Mouse (Mus musculus) natural killer cell, adult 2 months (primary cell): ENCODE data around the gene Ap2a2.

Experiments used
- DNase-seq, 2 experiments: peaks; one replicate each; pipeline ENCODE4 v3.0.0; 2022; ENCODE audit warnings: low spot score in 2 of 2

Gene Ap2a2

DNA sequence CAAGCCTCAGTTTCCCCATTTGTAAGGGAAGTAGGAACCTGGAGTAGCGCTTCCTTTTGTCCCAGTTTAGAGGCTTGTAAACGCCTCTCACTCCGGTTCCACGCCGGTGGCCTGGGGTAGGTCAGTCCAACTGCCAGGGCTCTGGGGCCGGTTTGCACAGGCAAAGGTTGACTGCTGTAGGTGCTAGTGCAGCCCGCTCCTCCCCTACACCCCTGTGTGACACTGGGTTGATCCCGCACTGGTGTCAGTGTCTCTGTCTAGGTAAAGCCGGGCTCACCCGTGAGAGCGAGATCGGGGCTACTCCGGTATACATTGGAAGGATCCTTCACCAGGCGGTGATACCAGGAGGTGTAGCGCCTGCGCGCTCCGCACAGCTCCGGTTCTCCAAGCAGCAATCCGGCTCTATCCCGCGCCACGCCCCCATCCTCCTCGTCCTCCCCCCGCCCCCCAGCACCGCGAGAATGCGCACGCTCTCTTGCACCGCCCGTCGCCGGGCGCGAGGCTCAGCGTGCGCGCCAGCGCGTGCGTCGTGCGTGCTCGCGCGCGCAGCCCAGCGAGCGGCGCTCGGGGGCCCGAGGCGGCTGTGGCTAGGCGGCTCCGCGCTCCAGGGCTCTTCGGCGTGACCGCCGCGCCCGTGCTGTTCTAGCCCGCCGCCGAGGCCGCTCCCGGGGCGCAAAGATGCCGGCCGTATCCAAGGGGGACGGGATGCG is at the start of gene Ap2a2:
TSS of gene Ap2a2 (plus strand) at position 492 of the 710 bp plus-strand sequence.
- peak; percentile 77 to 83 for DNase-seq

DNA sequence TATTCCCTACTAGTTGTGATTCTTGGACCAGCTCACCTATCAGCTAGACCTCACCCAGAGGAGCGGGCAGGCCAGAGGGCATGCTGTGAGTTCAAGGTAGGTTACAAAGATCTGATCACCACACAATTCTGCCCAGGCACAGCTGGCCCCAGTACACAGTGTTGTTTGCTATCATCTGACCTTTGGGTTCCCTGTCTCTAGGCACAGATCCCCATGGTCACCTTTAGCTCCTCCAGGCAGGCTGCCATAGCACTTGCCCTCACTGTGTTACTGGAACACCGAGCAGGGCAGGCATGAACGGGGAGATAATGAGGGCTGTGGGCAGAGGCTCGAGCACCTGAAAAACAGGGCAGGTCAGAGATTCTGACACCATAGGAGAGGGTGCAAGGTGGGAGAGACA is 44.3 kb upstream of the Ap2a2 start:
- DNase-seq, result no peak

DNA sequence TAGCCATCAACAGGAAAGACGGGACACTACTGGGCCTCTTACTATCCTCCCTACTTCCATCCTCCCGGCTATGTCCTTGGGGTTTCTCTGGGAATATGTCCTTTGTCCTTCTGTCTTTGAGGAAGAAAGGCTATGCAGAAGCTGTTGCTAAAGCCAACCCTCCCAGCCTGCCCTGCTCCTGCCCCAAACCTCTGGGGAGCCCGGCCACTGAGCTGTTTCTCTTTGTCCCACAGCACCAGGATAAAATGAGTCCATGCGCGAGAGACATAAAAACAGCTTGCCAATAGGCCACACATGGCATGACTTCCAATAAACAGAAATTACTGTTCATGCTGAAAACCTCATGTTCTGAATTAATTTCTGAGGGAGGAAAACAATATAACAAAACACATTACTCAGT is 43.7 kb upstream of the Ap2a2 start:
- no peak for DNase-seq

DNA sequence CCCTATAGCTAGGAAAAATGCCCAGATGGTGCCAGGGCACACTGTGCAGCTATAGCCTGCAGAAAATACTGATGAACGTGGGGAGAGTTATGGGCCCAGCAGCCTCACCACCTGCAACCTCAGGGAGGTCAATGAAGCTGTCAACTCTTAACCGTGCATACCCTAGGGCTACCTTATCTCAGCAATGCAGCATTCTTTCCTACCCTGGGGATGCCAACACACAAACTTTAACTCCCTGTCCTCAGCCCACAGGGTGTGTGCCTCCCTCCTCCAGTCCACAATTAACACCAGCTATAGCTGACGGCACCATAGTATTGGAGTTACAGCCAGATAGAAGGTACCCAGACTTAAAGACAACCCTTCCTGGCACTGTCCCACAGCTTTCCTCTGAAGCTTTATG is 43.0 kb upstream of the Ap2a2 start:
- no peak for DNase-seq

DNA sequence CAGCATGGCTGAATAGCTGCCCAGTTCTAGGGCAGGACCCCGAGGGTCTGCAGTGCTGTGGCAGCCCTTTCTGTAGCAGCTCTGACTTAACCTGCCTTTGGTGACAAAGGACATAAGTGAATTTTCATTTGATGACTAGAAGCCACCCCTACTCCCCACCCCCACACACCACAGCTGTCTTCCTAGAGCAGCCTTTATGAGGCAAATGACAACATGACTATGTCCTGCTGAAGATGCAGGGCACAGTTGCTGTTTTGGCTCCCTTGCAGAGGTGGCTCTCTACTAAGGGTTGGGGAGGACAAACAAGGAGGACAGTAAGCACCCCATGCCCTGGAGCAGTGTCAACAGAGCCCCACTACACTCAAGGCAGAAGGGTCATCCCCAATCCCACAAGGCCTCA is 42.2 kb upstream of the Ap2a2 start:
- DNase-seq, result no peak

DNA sequence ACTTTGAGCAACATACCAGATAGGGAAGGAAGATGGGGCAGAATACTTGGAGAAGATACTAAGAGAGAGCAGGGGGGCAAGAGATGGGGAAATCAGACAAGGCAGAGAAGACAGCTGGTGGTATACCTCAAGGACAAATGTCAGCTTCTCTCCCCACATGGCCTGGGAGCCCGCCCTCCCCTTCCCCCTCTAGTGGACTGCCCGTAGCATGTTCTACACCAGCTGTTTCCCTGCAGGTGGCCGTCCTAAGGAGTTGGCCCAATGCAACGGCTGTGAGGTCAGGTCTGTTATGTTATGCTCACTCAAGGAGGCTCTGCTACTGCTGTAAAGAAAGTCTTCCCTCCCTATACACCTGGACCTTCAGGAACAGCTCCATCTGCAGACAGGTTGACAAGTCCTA is 39.0 kb upstream of the Ap2a2 start:
- DNase-seq, result no peak

DNA sequence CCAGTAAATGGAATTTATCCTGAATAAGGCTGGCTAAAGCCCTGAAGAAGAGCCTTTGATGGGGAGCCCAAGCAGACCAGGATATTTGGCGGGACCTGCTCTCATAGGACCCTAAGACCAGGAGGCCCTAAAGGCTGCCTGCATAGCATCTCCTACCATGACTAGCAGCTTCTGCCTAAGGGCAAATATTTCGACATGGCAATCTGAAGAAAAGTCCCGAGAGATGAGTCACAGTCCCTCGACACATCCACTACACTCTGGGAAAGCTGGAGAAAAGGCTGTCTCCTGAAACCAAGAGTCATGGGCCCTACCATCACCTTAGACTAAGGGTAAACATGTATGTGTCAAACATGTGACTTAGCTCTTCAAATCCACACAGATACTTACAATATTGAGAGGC is 37.7 kb upstream of the Ap2a2 start:
- DNase-seq, result no peak

DNA sequence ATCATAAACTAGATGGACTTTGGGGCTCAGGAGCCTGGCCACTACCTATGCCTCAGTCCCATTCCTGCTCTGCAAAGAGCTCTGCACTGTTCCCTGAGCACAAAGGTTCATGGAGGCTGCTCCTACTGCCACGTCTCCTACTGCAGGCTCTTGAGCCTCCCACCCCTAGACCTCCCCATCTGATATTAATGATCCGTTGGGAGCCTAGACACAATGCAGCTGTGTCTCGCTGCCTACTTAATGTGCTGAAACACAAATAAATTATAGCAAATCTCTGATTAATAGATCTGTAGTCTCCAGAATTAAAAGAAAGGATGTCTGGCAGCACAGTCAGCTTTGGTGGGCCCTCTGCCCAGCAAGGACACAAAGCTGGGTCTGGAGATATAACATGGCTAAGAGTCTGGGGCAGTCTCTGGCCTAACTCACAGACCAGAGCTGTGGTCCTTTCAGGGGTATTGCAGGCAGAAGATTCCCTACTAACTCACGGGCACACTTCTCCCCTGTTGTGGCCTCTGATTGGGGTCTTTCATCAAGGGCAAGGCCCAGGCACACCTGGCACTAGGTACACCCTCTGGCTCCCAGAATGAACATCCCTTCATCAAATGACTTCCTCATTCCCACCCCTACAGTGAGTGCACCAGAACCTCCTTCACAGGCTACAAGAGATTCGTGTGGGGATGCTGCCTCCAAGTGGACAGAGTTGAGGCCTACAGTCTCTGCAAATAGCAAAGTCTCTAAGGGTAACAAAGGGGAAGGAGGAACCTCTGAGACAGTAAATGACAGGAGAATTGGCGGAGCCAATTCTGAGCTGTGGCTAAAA is 37.0 kb upstream of the Ap2a2 start:
- peak; percentile 50 to 79 for DNase-seq

DNA sequence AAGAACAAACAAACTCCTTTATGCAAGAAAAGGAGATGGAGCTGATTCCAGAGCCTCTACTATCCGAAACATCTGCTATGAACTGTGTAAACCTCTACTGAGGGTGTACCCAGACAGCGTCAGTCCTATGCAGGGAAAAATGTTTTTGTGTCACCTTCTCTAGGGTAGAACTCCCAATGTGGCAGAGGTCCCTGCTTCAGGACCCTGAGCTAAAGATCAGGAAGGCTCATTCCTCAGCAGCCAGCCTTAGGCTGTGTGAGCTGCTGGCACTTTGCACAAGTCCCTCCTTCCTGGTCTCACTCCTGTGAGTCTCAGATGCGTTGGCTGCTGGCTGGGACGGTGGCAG is 36.4 kb upstream of the Ap2a2 start:
- no peak for DNase-seq

DNA sequence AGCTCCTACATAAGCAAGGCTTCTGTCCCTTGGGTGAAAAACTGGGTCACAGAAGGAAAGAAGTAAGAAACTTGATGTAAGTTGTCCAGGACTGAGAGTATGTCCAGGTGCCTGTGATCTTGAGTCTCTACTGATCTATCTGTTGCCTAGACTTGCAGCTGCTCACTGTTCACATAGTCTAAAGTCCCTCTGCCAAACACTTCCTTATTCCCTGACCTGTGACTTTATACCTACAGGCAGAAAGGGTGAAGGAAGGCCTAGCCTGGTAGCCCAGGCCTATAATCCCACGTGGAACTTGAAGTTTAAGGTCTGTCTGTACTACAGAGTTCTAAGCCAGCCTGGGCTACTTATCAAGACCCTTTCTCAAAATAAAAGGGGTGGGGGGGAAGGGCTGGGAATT is 26.4 kb upstream of the Ap2a2 start:
- no peak for DNase-seq

DNA sequence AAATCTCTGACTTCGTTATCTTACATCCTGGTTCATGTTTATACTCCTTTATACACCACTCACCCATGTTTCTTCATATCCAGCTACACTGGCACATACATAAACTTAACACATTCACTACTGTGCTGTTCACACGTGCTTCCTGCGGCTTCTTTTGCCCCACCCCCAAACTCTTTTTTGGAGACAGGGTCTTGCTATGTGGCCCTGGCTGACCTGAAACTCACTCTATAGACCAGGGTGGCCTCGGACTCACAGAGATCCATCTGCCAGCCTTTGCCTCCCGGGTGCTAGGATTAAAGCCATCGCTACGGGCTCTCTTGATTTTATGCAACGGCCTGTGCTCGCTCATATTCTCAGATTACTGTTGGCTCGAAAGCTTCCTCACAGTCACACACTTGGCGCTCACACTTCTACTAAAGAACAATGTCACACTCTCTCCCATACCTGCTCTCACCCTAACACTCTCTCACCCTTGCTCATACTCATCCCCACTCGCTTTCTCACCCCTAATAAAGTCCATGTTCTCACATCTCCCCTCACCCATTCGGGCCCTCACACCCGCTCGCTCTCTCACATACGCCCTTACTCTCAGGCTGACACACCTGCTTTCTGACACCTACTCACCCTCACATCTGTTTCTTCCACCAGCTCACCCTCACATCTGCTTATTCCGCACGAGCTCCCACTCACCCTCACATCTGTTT is 23.0 kb upstream of the Ap2a2 start:
- DNase-seq, result no peak

DNA sequence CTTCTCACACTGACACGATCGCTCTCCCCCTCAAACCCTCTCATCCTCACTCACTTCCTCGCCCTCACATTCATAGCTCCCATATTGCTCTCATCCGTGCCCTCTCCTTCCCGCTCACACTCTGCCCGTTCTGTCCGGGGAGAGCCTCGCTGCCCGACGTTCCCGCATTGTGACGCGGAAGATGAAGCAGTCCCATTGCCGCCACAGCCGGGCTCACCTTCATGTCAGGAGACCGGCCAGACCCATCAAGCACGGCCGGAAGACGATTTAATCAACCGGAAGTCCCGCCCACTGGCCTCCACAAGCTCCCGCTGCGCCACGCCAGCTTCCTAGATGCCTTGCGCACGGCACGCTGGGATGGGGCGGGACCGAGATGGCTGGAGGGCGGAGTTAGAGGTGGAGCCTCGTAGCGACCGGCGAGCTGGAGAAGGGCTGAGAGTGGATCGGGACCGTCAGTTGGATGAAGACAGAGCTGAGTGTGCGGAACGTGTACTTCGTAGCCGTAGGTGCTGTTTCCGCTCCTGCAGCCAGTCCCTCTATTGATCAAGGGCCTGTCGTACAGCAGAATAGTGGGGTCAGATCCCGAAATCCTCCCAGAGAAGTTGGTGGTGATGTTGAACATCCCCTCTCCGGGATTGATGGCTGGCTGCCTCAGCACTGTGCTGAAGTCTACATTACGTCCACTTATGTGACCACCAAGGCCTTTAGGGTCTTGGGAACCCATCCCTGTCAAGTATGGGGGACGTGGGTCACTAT is 22.2 kb upstream of the Ap2a2 start, which contains the start of gene Chid1:
TSS of gene Chid1 (minus strand) at position 302 of the 756 bp plus-strand sequence.
- peak; percentile 96 for DNase-seq

DNA sequence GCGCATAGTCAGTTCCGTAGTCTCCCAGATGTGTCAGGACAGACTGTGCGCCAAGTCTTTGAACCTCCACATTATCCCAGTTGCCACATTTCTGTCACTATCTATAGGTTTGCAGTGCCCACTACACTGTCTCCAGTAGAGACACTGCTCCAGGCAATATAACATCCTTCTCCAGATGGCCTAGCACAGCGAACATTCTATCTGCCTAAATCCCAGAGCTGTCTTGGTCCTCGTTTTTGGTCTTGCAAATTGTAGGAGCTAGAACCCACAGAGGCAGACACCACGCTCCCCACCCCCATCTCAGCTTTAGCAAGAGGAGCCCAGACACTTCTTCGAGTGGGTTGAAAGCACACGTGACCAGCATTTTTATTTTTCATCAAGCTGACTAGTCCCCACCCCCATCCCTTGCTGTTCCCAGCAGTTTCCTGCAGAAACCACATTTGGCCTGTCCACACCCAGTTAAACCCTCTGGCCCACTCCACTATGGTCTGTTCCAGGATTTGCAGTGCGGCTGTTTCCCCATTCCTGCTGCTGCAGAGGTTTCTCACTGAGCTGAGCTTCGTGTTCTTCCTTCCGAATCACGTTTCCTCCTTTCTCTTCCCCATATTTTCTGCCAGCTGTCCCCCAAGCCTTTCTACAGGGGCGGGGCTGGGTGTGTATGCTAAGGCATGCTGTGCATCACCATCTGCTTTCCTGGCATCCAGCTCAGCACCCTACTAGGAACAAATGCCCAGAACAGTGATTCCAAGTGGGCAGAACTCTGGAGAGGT is 21.5 kb upstream of the Ap2a2 start:
- peak in 1 of 2 experiments; percentile 5 for DNase-seq

DNA sequence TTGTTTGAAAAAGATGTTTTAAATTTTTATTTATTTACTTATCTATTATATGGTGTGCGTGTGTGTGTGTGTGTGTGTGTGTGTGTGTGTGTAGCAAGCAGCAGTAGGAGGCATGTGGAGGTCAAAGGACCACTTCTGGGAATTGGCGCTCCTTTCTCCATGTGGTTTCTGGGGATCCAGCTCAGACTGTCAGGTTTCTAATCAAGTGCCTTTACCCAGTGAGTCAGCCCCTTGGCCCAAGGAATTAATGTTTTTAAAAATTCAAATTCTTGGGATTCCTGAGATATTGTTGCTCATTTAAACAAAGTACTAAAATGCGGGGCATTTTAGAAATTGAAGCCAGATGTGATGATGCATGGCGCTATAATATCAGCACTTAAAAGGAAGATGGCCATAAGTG is 20.3 kb upstream of the Ap2a2 start:
- no peak for DNase-seq

DNA sequence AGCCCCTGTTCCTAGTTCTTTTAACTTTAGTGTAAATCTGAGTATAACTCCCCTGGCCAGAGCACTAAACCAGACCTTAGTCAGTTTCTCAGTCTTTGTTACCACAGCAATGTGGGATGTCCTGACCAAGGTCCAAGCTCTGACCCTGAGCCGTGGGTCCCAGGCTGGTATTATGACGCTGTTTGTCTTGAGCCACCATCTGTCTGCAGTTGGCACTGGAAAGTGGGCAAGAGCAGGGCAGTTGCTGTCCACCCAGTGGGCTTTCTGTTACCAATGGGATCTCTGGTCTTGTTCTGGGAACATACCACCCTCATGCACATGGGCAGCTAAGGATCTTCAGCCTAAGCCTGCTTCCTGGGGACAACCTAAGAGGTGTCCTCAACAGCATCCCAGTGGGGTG is 19.4 kb upstream of the Ap2a2 start:
- no peak for DNase-seq

DNA sequence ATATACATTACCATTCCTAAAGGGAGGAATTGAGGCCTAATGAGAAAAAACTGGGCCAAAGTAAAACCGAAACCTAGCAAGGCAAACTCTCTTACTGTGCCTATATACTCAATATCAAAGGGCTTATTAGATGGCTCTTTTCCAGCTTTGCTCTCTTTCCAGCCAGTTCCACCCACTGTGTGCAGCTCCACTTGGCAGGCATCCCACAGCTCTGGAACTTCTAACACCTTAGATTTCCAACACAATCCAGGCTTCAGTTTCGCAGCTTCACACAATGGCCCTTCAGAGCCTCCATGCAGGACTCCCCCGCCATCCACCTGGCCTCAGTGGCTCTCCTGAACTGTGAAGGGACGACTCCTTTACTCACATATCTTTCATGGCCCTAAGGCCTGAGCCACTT is 17.3 kb upstream of the Ap2a2 start:
- DNase-seq, result no peak

DNA sequence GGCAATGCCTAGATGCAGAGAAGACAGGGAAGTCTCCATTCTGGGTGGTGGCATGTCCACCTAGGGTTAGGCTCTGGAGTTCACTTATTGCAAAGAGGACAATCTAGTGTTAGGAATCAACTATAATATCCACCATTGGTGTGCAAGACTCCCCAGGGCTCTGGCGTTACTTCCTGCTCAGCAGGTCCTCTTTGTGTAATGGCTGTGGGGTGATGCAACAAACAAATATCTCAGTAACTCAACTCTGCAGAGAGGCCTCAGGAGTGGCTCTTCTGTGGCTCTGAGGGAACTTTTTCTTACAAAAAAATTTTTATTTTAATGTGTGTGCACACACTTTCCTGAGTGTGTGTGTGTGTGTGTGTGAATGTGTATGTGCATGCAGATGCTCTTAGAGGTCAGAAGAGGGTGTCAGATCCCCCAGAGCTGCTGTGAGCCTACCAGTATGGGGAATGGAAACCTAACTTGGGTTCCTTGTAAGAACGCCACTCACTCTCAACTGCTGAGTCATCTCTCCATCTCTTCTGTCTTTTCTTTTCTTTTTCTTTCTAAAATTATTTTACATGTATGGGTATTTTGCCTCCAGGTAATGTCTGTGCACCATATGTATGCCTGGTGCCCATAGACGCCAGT is 12.4 kb upstream of the Ap2a2 start:
- DNase-seq, result no peak

DNA sequence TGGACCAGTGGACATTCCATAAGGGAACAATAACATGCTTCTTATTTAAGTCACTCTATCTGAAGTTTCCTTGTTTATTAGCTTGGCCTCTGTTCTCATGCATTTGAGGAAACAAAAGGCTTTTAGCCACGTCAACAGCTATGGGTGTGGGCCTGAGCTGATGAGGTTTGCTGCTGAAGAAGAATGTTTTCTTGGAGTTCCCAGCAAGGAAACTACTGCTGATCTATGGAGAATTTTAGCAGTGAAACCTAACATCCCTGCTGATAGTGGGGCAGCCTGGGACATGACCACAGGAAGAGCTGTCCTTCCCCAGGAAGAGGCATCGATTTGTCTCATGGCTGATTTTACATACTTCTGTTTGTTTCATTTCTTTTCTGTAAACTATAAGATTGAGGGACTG is 11.5 kb upstream of the Ap2a2 start:
- no peak for DNase-seq

DNA sequence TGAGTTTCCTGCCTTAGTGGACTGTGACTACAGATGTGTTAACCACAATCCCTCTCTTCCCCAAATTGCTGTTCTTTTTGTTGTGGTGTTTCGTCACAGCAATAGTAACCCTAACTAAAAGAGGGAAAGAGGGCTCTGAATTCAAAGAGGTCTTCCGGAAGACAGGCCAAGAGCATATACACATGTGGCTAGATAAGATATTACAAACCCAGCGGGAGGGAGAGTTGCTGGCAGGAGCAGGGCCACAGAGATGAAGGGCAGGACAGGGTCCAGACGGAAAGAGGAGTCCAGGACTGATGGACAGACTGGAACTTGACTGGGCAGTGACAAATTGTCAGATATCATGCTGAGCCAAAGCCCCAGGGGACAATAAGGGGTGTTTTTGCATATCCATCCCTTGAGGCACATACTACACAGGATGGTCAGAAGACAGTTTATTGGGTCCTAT is 3.6 kb upstream of the Ap2a2 start:
- no peak for DNase-seq

DNA sequence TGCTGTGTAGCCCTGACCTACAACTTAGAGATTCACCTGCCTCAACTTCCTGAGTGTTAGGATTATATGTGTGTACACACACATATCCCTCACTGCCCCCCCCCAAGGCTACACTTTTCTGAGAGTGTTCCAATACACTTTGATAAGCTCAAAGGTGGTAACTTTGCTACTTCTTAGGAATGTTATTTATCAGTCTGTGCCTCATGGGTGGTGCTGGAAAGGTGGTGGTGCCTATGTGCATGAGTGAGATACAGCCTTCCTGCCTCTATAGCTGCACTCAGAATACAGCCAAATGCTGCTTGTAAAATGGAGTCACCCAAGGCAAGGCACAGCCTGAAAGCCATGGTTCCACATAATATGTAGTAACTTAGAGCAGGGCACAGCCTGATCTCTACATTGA is 3.0 kb upstream of the Ap2a2 start:
- no peak for DNase-seq
